Mouse (Mus musculus) stomach, postnatal 0 days (tissue): ENCODE data around the gene Srrm2. TPM values are rescaled to one million over a fixed set of nuclear protein-coding genes. Genes with fewer than 3 reads are reported as not detected.

Experiments used
- ATAC-seq: fragments of 200-750 bp; cut with Nextera tagmentation; 2 replicates; pipeline ENCODE4 v1.8.0; 2017; ENCODE audit not compliant: low FRiP score, low TSS enrichment
- DNase-seq: peaks from one replicate; pipeline ENCODE4 v3.0.0-alpha.2; 2016; ENCODE audit warnings: low spot score
- H3K27ac ChIP-seq: fragments of 300-500 bp; sonication (generic); replicated peaks from 2 replicates; pipeline ENCODE4 v1.5.1; 2014; ENCODE audit warnings: mild to moderate bottlenecking, control low read depth
- H3K27me3 ChIP-seq: fragments of 300-500 bp; sonication (generic); 2 replicates; pipeline ENCODE4 v1.6.1; 2014; ENCODE audit warnings: low read length; ENCODE audit not compliant: control insufficient read depth, insufficient read depth
- H3K36me3 ChIP-seq: fragments of 300-500 bp; sonication (generic); 2 replicates; pipeline ENCODE4 v1.6.1; 2014; ENCODE audit warnings: low read length, mixed read lengths; ENCODE audit not compliant: control insufficient read depth, insufficient read depth
- H3K4me1 ChIP-seq: fragments of 300-500 bp; sonication (generic); replicated peaks from 2 replicates; pipeline ENCODE4 v1.6.1; 2014; ENCODE audit warnings: antibody characterized with exemption; ENCODE audit not compliant: control insufficient read depth, insufficient read depth
- H3K4me2 ChIP-seq: fragments of 300-500 bp; sonication (generic); replicated peaks from 2 replicates; pipeline ENCODE4 v1.6.1; 2014; ENCODE audit warnings: low read depth, mild to moderate bottlenecking, control low read depth, moderate library complexity
- H3K4me3 ChIP-seq: fragments of 300-500 bp; sonication (generic); 2 replicates; pipeline ENCODE4 v1.5.1; 2014; ENCODE audit warnings: low read depth, low read length, control low read depth
- H3K9ac ChIP-seq: fragments of 300-500 bp; sonication (generic); 2 replicates; pipeline ENCODE4 v1.6.1; 2014; ENCODE audit warnings: mild to moderate bottlenecking, low read length, control low read depth, mixed read lengths
- H3K9me3 ChIP-seq: fragments of 300-500 bp; sonication (generic); 2 replicates; pipeline ENCODE4 v1.6.1; 2016; ENCODE audit warnings: low read length; ENCODE audit not compliant: control insufficient read depth
- CTCF ChIP-seq: IDR thresholded peaks from 2 replicates; pipeline ENCODE4 v1.5.1; 2016; ENCODE audit warnings: antibody characterized with exemption, low read depth, mild to moderate bottlenecking, moderate library complexity
- EP300 ChIP-seq: optimal IDR thresholded peaks from 2 replicates; pipeline ENCODE3; 2016; ENCODE audit warnings: antibody characterized with exemption
- WGBS: fragments of 180-500 bp; shearing (Covaris S2); extraction: QIAGEN DNeasy Blood & Tissue Kit; methylation state at CpG from one replicate; pipeline ENCODE4 v1.1.7; 2014; 5-methylcytosine and 5-hydroxymethylcytosine counted together
- polyA plus RNA-seq: library from polyadenylated mRNA; unstranded; fragments of >200 nt; fragmentation: Nextera tagmentation; extraction: Ambion mirVana; gene quantifications from 2 replicates; pipeline ENCODE4 v1.2.1, GENCODE M21; 2015

Gene Srrm2
- polyA plus RNA-seq, 1 experiment from 2014 or later, result 211 TPM

DNA sequence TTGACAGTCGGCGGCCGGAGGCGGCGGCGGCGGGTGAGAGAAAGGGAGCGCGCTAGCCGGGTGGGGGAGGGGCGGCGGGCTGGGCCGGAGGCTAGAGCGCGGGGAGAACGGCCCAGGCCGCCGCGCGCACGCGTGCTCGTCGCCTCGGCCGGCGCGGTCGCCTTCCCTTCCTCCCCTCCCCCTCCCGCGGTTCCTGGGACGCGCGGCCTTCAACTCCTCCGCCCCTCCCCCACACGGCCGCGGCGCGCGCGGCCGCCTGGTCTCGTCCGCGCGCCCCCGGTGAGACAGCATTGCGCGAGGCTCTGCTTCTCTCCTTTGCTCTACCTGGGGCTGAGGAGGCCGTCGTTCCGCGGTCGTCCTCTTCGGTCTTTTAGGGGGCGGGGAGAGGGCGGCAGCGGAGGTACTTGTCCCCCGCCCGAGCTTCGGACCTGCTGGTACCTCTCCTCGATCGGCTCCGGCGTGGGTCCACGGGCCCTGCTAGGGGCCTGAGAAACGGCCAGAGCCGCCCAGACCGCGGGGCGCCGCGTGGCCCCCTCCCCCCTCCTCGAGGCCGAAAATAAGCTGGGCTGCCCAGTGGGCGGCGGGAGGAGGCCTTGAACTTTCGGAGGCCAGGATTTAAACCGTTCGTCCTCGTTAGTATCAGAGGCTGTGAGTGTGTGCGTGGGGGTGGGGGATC, 13.2 kb downstream of the Srrm2 start:
- DNase-seq, result peak; percentile 93
- peaks cover 5% of the 10 kb centered on the region for H3K36me3 ChIP-seq

GRCm38 (mm10) chr17:23804426-23805085, 14.2 kb downstream of the Srrm2 start:
- Histone ChIP-seq H3K27me3 (no peaks in the 10 kb centered on the region), H3K9ac (peak overlapping the region; percentile 97), H3K4me2 (peak overlapping the region; percentile 65), H3K9me3 (no peaks in the 10 kb centered on the region), H3K4me3 (peak overlapping the region; percentile 97), H3K36me3 (peaks cover 10% of the 10 kb centered on the region), H3K27ac (no peak overlapping the region; the same call in 1 of the 2 replicates), H3K4me1 (peaks cover 3% of the 10 kb centered on the region; the same call in 1 of the 2 replicates)
- DNase-seq (no peak), ATAC-seq (no peak)
- no peak for TF ChIP-seq CTCF
- TF ChIP-seq EP300, result no peak
- WGBS, result under 1% methylated on average over 8 of the region's 8 CpGs

More for the DNA sequence above, 13.2 kb downstream of the Srrm2 start:
- peak overlapping the region; percentile 98 for H3K27ac ChIP-seq
- TF ChIP-seq EP300, result no peak
- ATAC-seq, result peak; percentile 66
- no peaks in the 10 kb centered on the region for H3K9me3 ChIP-seq
- H3K9ac ChIP-seq, result peak overlapping the region; percentile 97
- H3K27me3 ChIP-seq, result no peaks in the 10 kb centered on the region
- H3K4me1 ChIP-seq, result peaks cover 3% of the 10 kb centered on the region; the same call in 1 of the 2 replicates
- peak overlapping the region; percentile 97 for H3K4me3 ChIP-seq
- peak overlapping the region; percentile 65 for H3K4me2 ChIP-seq
- WGBS, result under 1% methylated on average over 34 of the region's 83 CpGs

GRCm38 (mm10) chr17:23806867-23807266, 16.5 kb downstream of the Srrm2 start:
- no peaks in the 10 kb centered on the region for H3K9me3 ChIP-seq
- H3K27ac ChIP-seq, result no peak overlapping the region
- peaks cover 25% of the 10 kb centered on the region for H3K36me3 ChIP-seq
- H3K4me1 ChIP-seq, result peaks cover 3% of the 10 kb centered on the region; the same call in 1 of the 2 replicates
- peak; percentile 71 for DNase-seq
- no peaks in the 10 kb centered on the region for H3K27me3 ChIP-seq
- 50% methylated on average over 25 of the region's 25 CpGs for WGBS
- TF ChIP-seq EP300, result no peak
- TF ChIP-seq CTCF, result peak; percentile 60
- ATAC-seq, result no peak
- peak overlapping the region; percentile 18; the same call in 1 of the 2 replicates for H3K9ac ChIP-seq
- peak overlapping the region; percentile 46 for H3K4me2 ChIP-seq
- H3K4me3 ChIP-seq, result peak overlapping the region; percentile 12; the same call in 1 of the 2 replicates

DNA sequence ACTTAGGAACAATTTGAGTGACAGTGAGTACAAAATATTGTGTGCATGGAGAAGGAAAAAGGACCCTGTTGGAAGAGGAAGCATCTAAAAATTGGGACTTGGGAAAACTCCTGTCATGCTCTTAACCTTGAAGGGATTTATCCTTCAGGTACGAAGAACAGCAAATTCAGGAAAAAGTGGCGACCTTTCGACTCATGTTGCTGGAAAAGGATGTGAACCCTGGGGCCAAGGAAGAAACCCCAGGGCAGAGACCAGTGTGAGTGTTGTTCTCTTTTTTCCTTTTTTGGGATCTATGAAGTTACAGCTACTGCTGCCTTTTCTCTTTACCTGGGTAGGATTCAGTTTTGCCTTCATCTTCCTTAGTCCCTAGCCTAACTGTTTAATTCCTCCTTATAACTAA, 17.6 kb downstream of the Srrm2 start:
- Histone ChIP-seq H3K36me3 (peaks cover 30% of the 10 kb centered on the region), H3K9me3 (no peaks in the 10 kb centered on the region)
- WGBS, result 82% methylated on average over 3 of the region's 3 CpGs

DNA sequence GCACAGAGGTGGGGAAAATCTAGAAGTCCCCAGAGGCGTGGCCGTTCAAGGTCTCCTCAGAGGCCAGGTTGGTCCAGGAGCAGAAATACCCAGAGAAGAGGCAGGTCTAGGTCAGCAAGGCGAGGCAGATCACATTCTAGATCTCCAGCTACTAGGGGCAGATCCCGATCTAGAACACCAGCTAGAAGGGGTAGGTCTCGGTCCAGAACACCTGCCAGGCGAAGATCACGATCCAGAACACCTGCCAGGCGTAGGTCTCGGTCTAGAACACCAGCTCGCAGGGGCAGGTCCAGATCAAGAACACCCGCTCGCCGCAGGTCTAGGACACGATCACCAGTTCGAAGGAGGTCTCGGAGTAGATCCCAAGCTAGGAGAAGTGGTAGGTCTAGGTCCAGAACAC, 25.3 kb downstream of the Srrm2 start:
- Histone ChIP-seq H3K36me3 (peaks cover 73% of the 10 kb centered on the region), H3K4me1 (no peaks in the 10 kb centered on the region), H3K4me2 (no peak overlapping the region), H3K27me3 (no peaks in the 10 kb centered on the region), H3K27ac (no peak overlapping the region), H3K4me3 (no peak overlapping the region), H3K9ac (no peak overlapping the region), H3K9me3 (peaks cover 7% of the 10 kb centered on the region; the same call in 1 of the 2 replicates)
- TF ChIP-seq CTCF (no peak), EP300 (no peak)
- ATAC-seq, result no peak
- DNase-seq, result no peak
- WGBS, result 98% methylated on average over 16 of the region's 16 CpGs

More for the DNA sequence above, 17.6 kb downstream of the Srrm2 start:
- H3K27me3 ChIP-seq, result no peaks in the 10 kb centered on the region
- no peak for DNase-seq
- H3K27ac ChIP-seq, result no peak overlapping the region
- H3K4me2 ChIP-seq, result no peak overlapping the region
- TF ChIP-seq EP300 (no peak), CTCF (no peak)
- no peak overlapping the region for H3K4me3 ChIP-seq
- H3K4me1 ChIP-seq, result peaks cover 3% of the 10 kb centered on the region; the same call in 1 of the 2 replicates
- no peak overlapping the region for H3K9ac ChIP-seq
- no peak for ATAC-seq

GRCm38 (mm10) chr17:23818579-23818978, 28.2 kb downstream of the Srrm2 start:
- no peak for ATAC-seq
- no peak for DNase-seq
- WGBS, result 98% methylated on average over 8 of the region's 8 CpGs
- Histone ChIP-seq H3K36me3 (peaks cover 82% of the 10 kb centered on the region), H3K9me3 (peaks cover 7% of the 10 kb centered on the region; the same call in 1 of the 2 replicates), H3K9ac (no peak overlapping the region), H3K4me3 (no peak overlapping the region), H3K4me1 (no peaks in the 10 kb centered on the region), H3K4me2 (no peak overlapping the region), H3K27me3 (no peaks in the 10 kb centered on the region), H3K27ac (no peak overlapping the region)
- TF ChIP-seq EP300 (no peak), CTCF (no peak)
